Mouse (Mus musculus): ENCODE data around the gene B020011L13Rik. TPM values are rescaled to one million over a fixed set of nuclear protein-coding genes. Genes with fewer than 3 reads are reported as not detected.
"Not testable (repeated sequence)": the region's sequence is repeated elsewhere in the genome, so short reads cannot be mapped to it uniquely, and the experiment has no call there.

B020011L13Rik gene
- total RNA-seq (2021): not detected

GRCm38 (mm10) chr1:117780833-117781232 is at the start of gene B020011L13Rik:
Gene B020011L13Rik, plus strand, starts transcription at chr1:117781133.
- intact Hi-C loops (cut with DNase I); DNase-seq (ENCODE audit: low spot score in 2 of 2): not testable (repeated sequence)

- DNase-seq (ENCODE audit: low spot score in 2 of 2); intact Hi-C loops (cut with DNase I): not testable (repeated sequence)
Observed at GRCm38 (mm10) chr1:117816271-117816670, 35.3 kb downstream of the B020011L13Rik start.

- DNase-seq (ENCODE audit: low spot score in 2 of 2); intact Hi-C loops (cut with DNase I): not testable (repeated sequence)
Observed at GRCm38 (mm10) chr1:117829781-117830180, 48.8 kb downstream of the B020011L13Rik start, which contains the start of gene Gm28360. Gene Gm28360, plus strand, starts transcription at chr1:117830081.

- intact Hi-C loops (cut with DNase I); DNase-seq (ENCODE audit: low spot score in 2 of 2): not testable (repeated sequence)
Observed at GRCm38 (mm10) chr1:117851718-117852117, 70.8 kb downstream of the B020011L13Rik start.

Other genes starting within 250 kb of the B020011L13Rik start
- gene Gm28363, start 84.0 kb upstream of the B020011L13Rik start, total RNA-seq (2021): not detected
- gene Gm28360, start 48.9 kb downstream of the B020011L13Rik start, total RNA-seq (2021): not detected
- not detected for gene Gm28168, start 146.9 kb downstream of the B020011L13Rik start, total RNA-seq (2021)
- gene Gm7145, start 184.8 kb downstream of the B020011L13Rik start, total RNA-seq (2021): not detected